Mouse (Mus musculus) cerebellum, postnatal 25 days (tissue): ENCODE results near the gene Zfyve28.

Experiments
- DNase-seq, 2 experiments: peaks; one replicate each; pipeline ENCODE4 v3.0.0; 2021; ENCODE audit warnings: mixed read lengths in 2 of 2

The Zfyve28 gene

DNA sequence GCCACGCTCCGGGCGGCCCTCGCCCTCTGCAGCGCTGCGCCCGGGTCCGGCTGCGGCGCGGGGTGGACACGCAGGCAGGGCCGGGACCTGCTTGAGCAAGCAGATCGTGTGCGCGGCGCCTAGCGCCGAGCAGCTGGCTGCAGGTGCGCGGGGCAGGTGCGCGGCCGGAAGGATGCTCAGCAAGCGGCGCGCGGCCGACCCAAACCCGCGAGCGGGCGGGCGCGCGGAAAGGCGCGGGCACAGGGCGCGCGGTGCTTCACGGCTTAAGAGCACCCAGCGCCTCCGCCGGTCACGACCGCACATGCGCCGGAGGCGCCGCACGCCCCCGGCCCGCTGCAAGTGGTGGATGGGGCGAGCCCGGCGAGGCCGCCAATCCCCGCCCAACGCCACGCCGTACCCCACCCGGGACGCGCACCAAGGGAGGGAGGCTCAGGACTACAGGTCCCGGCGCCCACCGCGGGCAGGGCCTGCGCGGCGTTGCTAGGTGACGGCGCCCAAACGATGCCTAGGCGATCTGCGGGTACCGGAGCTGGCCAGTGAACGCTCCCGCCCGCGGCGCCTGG lies at the start of gene Zfyve28, which contains the start of gene Cfap99:
Gene Zfyve28, minus strand, starts transcription at position 296 of the 563 bp plus-strand sequence.
Gene Cfap99, plus strand, starts transcription at position 447 of the 563 bp plus-strand sequence.
- peak; percentile 98 to 99 for DNase-seq

GRCm38 (mm10) chr5:34336775-34337450 lies 48.7 kb upstream of the Zfyve28 start:
- DNase-seq, result peak; percentile 39 to 58

DNA sequence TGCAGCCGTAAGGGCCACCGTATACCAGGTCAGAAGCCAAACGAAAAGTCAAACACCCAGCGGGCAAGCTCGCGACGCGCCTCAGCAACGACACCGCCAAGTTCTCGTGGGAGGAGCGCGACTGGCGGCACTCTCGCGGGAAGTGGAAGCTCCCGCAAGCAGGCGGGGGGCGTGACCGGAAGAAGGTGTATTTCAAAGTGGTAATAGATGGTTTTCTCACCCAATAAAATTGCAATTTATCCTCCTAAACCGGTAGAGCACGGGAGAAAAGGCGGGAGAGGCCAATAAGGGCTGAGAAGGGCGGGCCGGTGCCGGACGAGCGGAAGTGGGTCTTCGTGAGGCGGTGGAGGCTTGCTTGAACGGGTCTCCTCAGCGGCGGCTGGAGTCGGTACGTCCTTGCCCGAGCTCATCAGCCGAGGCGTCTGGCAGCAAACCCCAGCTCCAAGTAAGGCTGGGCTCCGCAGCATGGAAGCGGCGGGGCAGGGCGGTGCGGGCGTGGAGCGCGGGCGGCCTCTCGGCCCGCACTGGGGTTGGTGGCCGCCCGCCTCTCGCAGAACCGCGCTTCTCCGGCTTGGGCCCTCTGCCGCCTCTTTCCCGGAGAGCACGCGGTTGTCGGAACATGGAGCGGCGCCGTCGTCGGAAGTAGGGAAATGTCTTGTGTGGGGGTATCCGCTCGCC lies 48.0 kb upstream of the Zfyve28 start, which contains the start of gene Rnf4:
Gene Rnf4, plus strand, starts transcription at position 193 of the 678 bp plus-strand sequence.
- peak; percentile 97 to 99 for DNase-seq

GRCm38 (mm10) chr5:34335539-34336096 lies 47.4 kb upstream of the Zfyve28 start:
- DNase-seq, result no peak

GRCm38 (mm10) chr5:34334081-34334480 lies 45.8 kb upstream of the Zfyve28 start:
- no peak for DNase-seq

- DNase-seq, result no peak
Observed at GRCm38 (mm10) chr5:34330136-34330535, 41.9 kb upstream of the Zfyve28 start.

- DNase-seq, result peak; percentile 56 to 68
Observed at GRCm38 (mm10) chr5:34326875-34327576, 38.8 kb upstream of the Zfyve28 start.

- DNase-seq, result peak in 1 of 2 experiments; percentile 23
Observed at GRCm38 (mm10) chr5:34326249-34326691, 38.0 kb upstream of the Zfyve28 start.

GRCm38 (mm10) chr5:34325286-34325685 lies 37.0 kb upstream of the Zfyve28 start:
- no peak for DNase-seq

DNA sequence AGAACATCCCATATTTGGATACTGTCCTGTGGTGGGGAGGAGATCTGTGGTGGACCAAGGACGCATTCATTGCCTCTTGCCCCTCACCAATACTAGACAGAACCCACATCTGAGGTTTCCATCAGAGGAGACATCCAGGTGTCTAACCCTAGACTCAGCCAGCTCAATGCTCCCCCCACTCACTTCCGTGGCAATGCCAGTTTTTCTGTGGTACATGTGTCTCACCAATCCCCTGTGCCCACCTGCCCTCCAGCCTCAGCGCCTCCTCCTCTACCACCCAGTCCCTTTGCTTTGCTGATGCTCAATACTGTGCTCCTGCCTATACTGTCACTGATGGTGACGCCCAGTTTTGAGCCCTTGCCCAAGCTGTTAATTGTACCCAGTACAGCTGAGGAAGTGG lies 33.0 kb upstream of the Zfyve28 start:
- DNase-seq, result no peak

DNA sequence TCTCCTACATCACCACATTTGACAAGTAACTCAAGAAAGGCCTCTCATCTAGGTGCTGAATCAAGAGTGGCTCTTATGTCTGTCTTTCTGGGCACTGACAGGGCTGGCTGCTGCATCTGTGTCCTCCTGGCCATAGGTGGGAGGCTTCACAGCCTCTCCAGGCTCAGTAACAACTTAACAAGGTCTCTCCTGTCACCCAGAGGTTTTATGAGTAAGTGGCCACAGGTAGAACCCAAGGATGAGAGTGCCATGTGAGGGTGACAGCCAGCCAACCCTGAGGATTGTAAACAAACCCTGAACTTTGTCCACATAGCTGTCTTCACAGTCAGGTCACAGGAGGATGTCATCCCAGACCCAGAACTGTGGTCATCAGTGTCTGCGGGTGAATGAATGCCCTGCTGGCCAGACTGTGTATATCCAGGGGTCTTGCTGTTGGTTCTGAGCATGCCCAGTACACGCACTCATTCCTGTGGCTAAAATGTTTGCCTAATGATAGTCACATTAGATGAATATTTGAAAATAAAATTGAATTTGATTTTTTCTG lies 31.3 kb upstream of the Zfyve28 start:
- DNase-seq, result no peak

- DNase-seq, result no peak
Observed at GRCm38 (mm10) chr5:34309016-34309415, 20.8 kb upstream of the Zfyve28 start.

DNA sequence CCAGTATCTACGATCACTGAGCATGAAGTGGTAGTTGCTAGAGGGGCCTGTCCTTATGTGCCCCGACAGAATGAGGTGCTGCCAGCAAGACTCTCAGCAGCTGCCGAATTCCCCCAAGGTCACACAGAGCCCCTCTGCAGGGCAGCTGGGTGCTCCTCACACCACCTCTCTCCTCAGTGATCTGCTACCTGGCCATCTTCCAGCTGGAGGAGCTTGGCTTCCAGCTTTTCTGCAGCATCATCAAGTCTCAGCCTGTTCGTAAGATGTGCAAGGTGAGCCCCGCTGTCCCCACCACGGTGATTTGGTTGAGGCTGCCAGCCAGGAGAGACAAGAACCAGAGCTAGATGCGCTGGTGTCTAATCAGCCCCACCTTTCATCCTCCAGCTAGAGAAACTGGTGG lies 14.1 kb upstream of the Zfyve28 start:
- peak in 1 of 2 experiments; percentile 33 for DNase-seq

- peak; percentile 43 to 52 for DNase-seq
Observed at GRCm38 (mm10) chr5:34298937-34299535, 10.8 kb upstream of the Zfyve28 start.

- DNase-seq, result no peak
Observed at GRCm38 (mm10) chr5:34298061-34298460, 9.8 kb upstream of the Zfyve28 start.

DNA sequence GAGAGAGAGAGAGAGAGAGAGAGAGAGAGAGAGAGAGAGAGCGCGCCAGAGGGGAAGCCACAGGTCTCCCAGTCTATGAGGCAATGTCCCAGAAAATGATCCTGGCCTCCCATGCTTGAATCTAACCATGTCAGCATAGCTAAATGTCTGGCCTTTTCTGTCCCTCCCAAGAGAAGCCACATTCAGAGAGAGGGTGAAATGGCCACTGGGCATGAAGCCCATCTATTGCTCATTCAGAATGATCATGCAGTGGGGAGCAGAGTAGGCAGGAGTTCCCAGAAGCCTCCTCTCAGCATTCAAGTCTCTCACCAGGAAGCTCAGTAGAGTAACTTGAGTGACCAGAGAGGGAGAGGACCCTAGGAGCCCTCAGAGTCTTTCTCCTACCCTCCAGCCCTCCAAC lies 6.9 kb upstream of the Zfyve28 start:
- DNase-seq, result no peak

- no peak for DNase-seq
Observed at GRCm38 (mm10) chr5:34294696-34295095, 6.4 kb upstream of the Zfyve28 start.

DNA sequence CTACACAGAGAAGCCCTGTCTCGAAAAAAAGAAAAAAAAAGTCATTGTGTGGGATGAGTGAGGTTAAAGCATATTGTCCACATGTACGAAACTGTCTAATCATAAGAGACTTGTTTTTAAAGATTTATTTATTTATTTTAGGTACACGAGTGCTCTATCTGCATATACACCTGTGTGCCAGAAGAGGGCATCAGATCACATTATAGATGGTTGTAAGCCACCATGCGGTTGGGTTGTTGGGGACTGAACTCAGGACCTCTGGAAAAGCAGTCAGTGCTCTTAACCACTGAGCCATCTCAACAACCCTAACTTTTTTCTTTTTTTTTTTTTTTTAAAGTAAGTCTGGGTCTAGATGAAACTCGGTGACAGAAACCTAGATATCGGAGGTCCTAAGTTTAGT lies 5.1 kb upstream of the Zfyve28 start:
- DNase-seq, result no peak

DNA sequence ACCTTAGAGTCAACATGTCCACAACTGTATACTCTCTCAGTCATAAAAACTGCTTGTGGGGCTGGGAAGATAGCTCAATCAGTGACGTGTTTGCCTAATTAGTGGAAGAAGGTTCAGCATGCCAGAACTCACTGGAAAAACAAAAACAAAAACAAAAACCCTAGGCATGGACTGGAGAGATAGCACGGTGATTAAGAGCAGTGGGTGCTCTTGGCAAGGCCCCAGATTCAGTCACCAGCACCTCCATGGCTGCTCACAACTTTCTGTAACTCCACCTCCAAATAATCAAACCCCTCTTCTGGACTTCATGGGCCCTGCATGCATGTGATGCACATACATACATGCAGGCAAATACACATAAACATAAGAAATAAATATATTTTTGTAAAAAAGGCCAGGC lies 1.0 kb upstream of the Zfyve28 start:
- DNase-seq, result peak in 1 of 2 experiments; percentile 26

GRCm38 (mm10) chr5:34287838-34288145 lies 457 bp downstream of the Zfyve28 start:
- no peak for DNase-seq

DNA sequence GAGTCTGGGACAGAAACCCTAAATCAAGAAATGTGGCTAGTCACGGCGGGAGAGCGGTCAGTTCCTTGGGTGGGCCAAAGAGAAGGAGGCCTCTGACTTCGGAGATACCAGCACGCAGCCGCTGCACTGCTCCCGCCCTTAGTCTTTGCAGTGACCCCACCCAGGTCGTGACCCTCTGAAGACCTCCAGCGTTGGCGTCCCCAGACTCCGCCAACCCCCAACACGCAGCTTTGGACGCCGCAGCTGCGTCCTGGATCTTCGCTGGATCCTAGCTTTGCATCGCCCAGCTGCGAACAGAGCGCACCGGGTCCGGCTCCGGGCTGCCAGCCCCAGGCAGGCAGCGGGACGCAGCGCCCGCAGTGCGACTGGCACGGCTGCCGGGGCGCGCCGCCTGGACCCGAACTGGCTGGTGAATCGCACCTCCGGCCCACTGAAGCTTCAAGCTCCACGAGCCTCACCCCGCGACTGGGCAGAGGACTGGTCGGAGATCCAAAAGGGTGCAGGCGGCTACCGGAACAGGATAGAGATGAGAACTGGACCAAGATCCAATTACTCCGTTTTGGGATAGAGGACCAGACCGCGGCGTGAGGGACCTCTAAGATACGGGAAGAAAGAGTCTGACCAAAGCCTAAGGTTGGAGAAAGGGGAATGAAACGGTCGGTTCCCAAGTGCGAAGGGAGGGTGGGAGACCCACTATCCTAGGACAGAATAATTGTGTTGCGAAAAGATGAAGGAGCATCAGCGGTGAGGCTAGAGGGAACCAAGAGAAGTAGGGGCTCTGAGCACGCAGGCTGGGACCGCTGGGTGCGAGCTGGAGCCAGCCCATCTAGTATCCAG lies 1.0 kb downstream of the Zfyve28 start:
- DNase-seq, result peak; percentile 79 to 80
